Mouse (Mus musculus): ENCODE data around the gene Lhx6. TPM values are rescaled to one million over a fixed set of nuclear protein-coding genes. Genes with fewer than 3 reads are reported as not detected.

Gene Lhx6
- total and polyA plus RNA-seq, 3 experiments = 0.11 to 0.42 (median 0.31) TPM

GRCm38 (mm10) chr2:36090853-36091741 lies 14.1 kb downstream of the Lhx6 start:
- Histone ChIP-seq H3K9me3 (replicated peaks; ENCODE audit: low read length) (no peaks in the 10 kb centered on the region), H3K4me1 (ENCODE audit: control insufficient read depth in 1 of 2, insufficient read depth in 2 of 2) (peaks cover 0 to 14% of the 10 kb centered on the region in 2 experiments; a peak in 2 of 4 replicates), H3K27ac (ENCODE audit: insufficient read depth, low read depth) (no peak overlapping the region), H3K79me2 (replicated peaks; ENCODE audit: control insufficient read depth, extremely low read depth, insufficient read depth, poor library complexity, severe bottlenecking) (no peaks in the 10 kb centered on the region), H3K4me2 (ENCODE audit: insufficient read depth, low read depth, poor library complexity, severe bottlenecking) (peak overlapping the region; percentile 96), H3K9ac (ENCODE audit: insufficient read depth, low read depth) (no peak overlapping the region), H3K27me3 (replicated peaks) (peaks cover 84% of the 10 kb centered on the region), H3K36me3 (replicated peaks in 1 of 2; ENCODE audit: control insufficient read depth in 1 of 2, insufficient read depth in 1 of 2, low read length in 1 of 2) (no peaks in the 10 kb centered on the region), H3K4me3 (replicated peaks in 1 of 3; ENCODE audit: low read depth in 2 of 3, low read length in 2 of 3, poor library complexity in 1 of 3) (peak overlapping the region; percentile 20 to 49 (median 46))
- dilution Hi-C loops (cut with MboI; ENCODE audit: extremely low pct_ligation_motif_present, extremely low pct_unique_long_range_greater_than_20kb, low sequenced_read_pairs) = no loop called here
- no peak for TF ChIP-seq JUND (conservative IDR thresholded peaks at IDR 0.05; ENCODE audit: low read depth, low read length)
- 0 out of 2 replicates have a peak, but pooled peaks have one; percentile 33 for TF ChIP-seq BHLHE40 (IDR thresholded peaks at IDR 0.05; ENCODE audit: low read depth, low read length)
- TF ChIP-seq CHD2 (IDR thresholded peaks at IDR 0.05; ENCODE audit: low read length) = no peak
- peak; percentile 35; the same call in 1 of the 2 replicates for TF ChIP-seq POLR2A (IDR thresholded peaks at IDR 0.05; ENCODE audit: low read depth, low read length)
- TF ChIP-seq NRF1 (IDR thresholded peaks at IDR 0.05; ENCODE audit: low read depth, low read length) = peak; percentile 73
- in situ Hi-C loops (cut with MboI; ENCODE audit: low pct_ligation_motif_present, low pct_unique_long_range_greater_than_20kb, low sequenced_read_pairs) = no loop called here
- peak; percentile 64 for DNase-seq (ENCODE audit: extremely low read depth)

GRCm38 (mm10) chr2:36089190-36089589 lies 16.0 kb downstream of the Lhx6 start:
- peaks cover 0 to 14% of the 10 kb centered on the region in 2 experiments; a peak in 2 of 4 replicates for H3K4me1 ChIP-seq (ENCODE audit: control insufficient read depth in 1 of 2, insufficient read depth in 2 of 2)
- H3K36me3 ChIP-seq (replicated peaks in 1 of 2; ENCODE audit: control insufficient read depth in 1 of 2, insufficient read depth in 1 of 2, low read length in 1 of 2) = no peaks in the 10 kb centered on the region
- TF ChIP-seq MEF2A (IDR thresholded peaks at IDR 0.05; ENCODE audit: borderline replicate concordance, low read depth, low read length) (no peak), MAFK (IDR thresholded peaks at IDR 0.05; ENCODE audit: insufficient replicate concordance, low read length) (no peak)
- no peak overlapping the region for H3K4me3 ChIP-seq (replicated peaks in 1 of 3; ENCODE audit: low read depth in 2 of 3, low read length in 2 of 3, poor library complexity in 1 of 3)
- no peaks in the 10 kb centered on the region for H3K9me3 ChIP-seq (replicated peaks; ENCODE audit: low read length)
- no peak overlapping the region for H3K27ac ChIP-seq (ENCODE audit: insufficient read depth, low read depth)
- H3K27me3 ChIP-seq (replicated peaks) = peaks cover 82% of the 10 kb centered on the region
- no peak overlapping the region for H3K4me2 ChIP-seq (ENCODE audit: insufficient read depth, low read depth, poor library complexity, severe bottlenecking)
- no peak for DNase-seq (ENCODE audit: extremely low read depth)
- no peaks in the 10 kb centered on the region for H3K79me2 ChIP-seq (replicated peaks; ENCODE audit: control insufficient read depth, extremely low read depth, insufficient read depth, poor library complexity, severe bottlenecking)
- no peak overlapping the region for H3K9ac ChIP-seq (ENCODE audit: insufficient read depth, low read depth)
- dilution Hi-C loops (cut with MboI; ENCODE audit: extremely low pct_ligation_motif_present, extremely low pct_unique_long_range_greater_than_20kb, low sequenced_read_pairs) = no loop called here
- in situ Hi-C loops (cut with MboI; ENCODE audit: low pct_ligation_motif_present, low pct_unique_long_range_greater_than_20kb, low sequenced_read_pairs) = no loop called here

GRCm38 (mm10) chr2:36085041-36085440 lies 20.2 kb downstream of the Lhx6 start:
- in situ Hi-C loops (cut with MboI; ENCODE audit: low pct_ligation_motif_present, low pct_unique_long_range_greater_than_20kb, low sequenced_read_pairs) (no loop called here), dilution Hi-C loops (cut with MboI; ENCODE audit: extremely low pct_ligation_motif_present, extremely low pct_unique_long_range_greater_than_20kb, low sequenced_read_pairs) (no loop called here)
- TF ChIP-seq ZMIZ1 (IDR thresholded peaks at IDR 0.05; ENCODE audit: low read depth, low read length) (no peak), MAX (IDR thresholded peaks at IDR 0.05; ENCODE audit: low read length) (no peak), JUN (IDR thresholded peaks at IDR 0.05; ENCODE audit: insufficient read depth, low read depth, low read length) (no peak), NELFE (IDR thresholded peaks at IDR 0.05; ENCODE audit: low read depth, low read length) (no peak), CHD2 (IDR thresholded peaks at IDR 0.05; ENCODE audit: low read length) (no peak), POLR2A (IDR thresholded peaks at IDR 0.05; ENCODE audit: low read depth, low read length) (no peak), ETS1 (conservative IDR thresholded peaks at IDR 0.05; ENCODE audit: low read depth, low read length) (no peak), ZC3H11A (IDR thresholded peaks at IDR 0.05; ENCODE audit: low read depth, low read length) (no peak), MEF2A (IDR thresholded peaks at IDR 0.05; ENCODE audit: borderline replicate concordance, low read depth, low read length) (no peak)
- Histone ChIP-seq H3K9me3 (replicated peaks; ENCODE audit: low read length) (no peaks in the 10 kb centered on the region), H3K4me1 (ENCODE audit: control insufficient read depth in 1 of 2, insufficient read depth in 2 of 2) (no peaks in the 10 kb centered on the region), H3K36me3 (replicated peaks in 1 of 2; ENCODE audit: control insufficient read depth in 1 of 2, insufficient read depth in 1 of 2, low read length in 1 of 2) (no peaks in the 10 kb centered on the region), H3K9ac (ENCODE audit: insufficient read depth, low read depth) (no peak overlapping the region), H3K27ac (ENCODE audit: insufficient read depth, low read depth) (no peak overlapping the region), H3K27me3 (replicated peaks) (peaks cover 76% of the 10 kb centered on the region), H3K4me2 (ENCODE audit: insufficient read depth, low read depth, poor library complexity, severe bottlenecking) (no peak overlapping the region), H3K4me3 (replicated peaks in 1 of 3; ENCODE audit: low read depth in 2 of 3, low read length in 2 of 3, poor library complexity in 1 of 3) (no peak overlapping the region), H3K79me2 (replicated peaks; ENCODE audit: control insufficient read depth, extremely low read depth, insufficient read depth, poor library complexity, severe bottlenecking) (no peaks in the 10 kb centered on the region)
- DNase-seq (ENCODE audit: extremely low read depth) = no peak

All from CH12.LX (cell line).